Mouse (Mus musculus): Measurements from ENCODE around the gene Man1a2. TPM values are rescaled to one million over a fixed set of nuclear protein-coding genes. Genes with fewer than 3 reads are reported as not detected.
A peak's percentile ranks its signal among the peaks of the same experiment; 100 is the strongest.

The Man1a2 gene
- polyA plus RNA-seq, 1 experiment = 39.8 TPM

GRCm38 (mm10) chr3:100670412-100670811, 14.9 kb downstream of the Man1a2 start:
- Histone ChIP-seq H3K27ac (ENCODE audit: insufficient read depth, low read length) (no peak overlapping the region), H3K4me3 (ENCODE audit: insufficient read depth, low read length) (no peak overlapping the region), H3K4me1 (ENCODE audit: control insufficient read depth, insufficient read depth, low read length) (peaks cover 2% of the 10 kb centered on the region; the same call in 1 of the 2 replicates)
- TF ChIP-seq CTCF (IDR thresholded peaks at IDR 0.05; ENCODE audit: extremely low read depth, insufficient read depth, low read length) (no peak), POLR2A (IDR thresholded peaks at IDR 0.05; ENCODE audit: extremely low read depth, insufficient read depth, low read length) (no peak)

DNA sequence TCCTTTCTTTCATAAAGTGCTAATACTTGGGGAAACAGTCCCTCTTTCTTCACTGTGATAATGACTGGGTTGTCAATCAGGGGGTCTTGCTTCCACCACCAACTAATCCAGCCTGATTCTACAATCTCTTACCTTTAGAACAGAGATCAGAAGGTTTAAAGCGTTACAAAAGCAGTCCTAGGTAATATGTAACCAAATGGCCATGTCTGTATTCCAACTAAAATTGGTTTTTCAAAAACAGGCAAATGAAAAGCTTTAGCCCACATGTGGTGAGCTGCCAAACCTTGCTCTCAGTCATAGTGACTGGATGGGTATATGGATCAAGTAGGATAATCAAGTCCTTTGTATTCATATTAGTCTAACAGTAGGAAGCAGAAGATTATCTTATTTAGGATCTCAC, 32.0 kb downstream of the Man1a2 start:
- Histone ChIP-seq H3K4me1 (ENCODE audit: control insufficient read depth, insufficient read depth, low read length) (peaks cover 3% of the 10 kb centered on the region; the same call in 1 of the 2 replicates), H3K27ac (ENCODE audit: insufficient read depth, low read length) (no peak overlapping the region), H3K4me3 (ENCODE audit: insufficient read depth, low read length) (no peak overlapping the region)
- TF ChIP-seq POLR2A (IDR thresholded peaks at IDR 0.05; ENCODE audit: extremely low read depth, insufficient read depth, low read length) (no peak), CTCF (IDR thresholded peaks at IDR 0.05; ENCODE audit: extremely low read depth, insufficient read depth, low read length) (no peak)

GRCm38 (mm10) chr3:100641581-100641980, 43.7 kb downstream of the Man1a2 start:
- Histone ChIP-seq H3K4me1 (ENCODE audit: control insufficient read depth, insufficient read depth, low read length) (no peaks in the 10 kb centered on the region), H3K4me3 (ENCODE audit: insufficient read depth, low read length) (no peak overlapping the region), H3K27ac (ENCODE audit: insufficient read depth, low read length) (0 out of 2 replicates have a peak overlapping the region, but pooled peaks have one; percentile 57)
- TF ChIP-seq CTCF (IDR thresholded peaks at IDR 0.05; ENCODE audit: extremely low read depth, insufficient read depth, low read length) (no peak), POLR2A (IDR thresholded peaks at IDR 0.05; ENCODE audit: extremely low read depth, insufficient read depth, low read length) (no peak)

DNA sequence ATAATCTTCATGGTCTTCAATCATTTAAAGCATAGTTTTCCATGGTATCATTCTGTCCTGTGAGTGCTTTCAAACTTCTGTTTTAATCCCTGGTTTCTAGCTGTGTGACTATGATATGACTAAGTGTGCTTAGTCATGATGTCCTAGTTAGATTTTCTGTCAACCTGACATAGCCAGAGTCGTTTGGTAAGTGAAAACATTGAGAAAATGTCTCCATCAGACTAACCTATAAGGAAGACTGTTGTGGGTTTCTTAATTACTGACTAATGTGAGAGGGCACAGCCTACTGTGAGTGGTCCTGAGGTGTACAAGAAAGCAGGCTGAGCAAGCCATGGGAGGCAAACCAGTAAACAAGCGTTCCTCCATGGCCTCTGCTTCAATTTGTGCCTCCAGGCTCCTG, 49.0 kb downstream of the Man1a2 start:
- no peak for TF ChIP-seq CTCF (IDR thresholded peaks at IDR 0.05; ENCODE audit: extremely low read depth, insufficient read depth, low read length)
- Histone ChIP-seq H3K4me3 (ENCODE audit: insufficient read depth, low read length) (no peak overlapping the region), H3K4me1 (ENCODE audit: control insufficient read depth, insufficient read depth, low read length) (peaks cover 1% of the 10 kb centered on the region; the same call in 1 of the 2 replicates), H3K27ac (ENCODE audit: insufficient read depth, low read length) (no peak overlapping the region)

DNA sequence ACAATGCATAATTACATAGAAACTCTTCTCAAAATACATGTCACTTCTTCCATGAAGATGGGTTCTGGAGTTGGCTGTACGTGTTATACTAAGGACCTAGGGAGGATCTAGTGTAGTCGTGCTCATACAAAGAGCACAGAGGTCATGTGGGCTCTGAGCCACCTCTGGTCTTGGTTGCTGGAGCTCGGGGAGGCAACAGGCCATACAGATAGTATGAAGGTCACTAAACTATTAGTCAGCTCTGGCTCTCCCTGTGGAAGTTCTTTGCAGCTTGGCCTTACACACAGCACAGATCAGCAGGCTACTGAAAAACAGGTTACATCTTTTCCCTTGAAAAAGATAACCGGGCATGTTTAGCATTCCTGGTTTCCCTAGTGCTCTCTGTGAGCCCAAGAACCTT, 50.5 kb downstream of the Man1a2 start:
- Histone ChIP-seq H3K27ac (ENCODE audit: insufficient read depth, low read length) (no peak overlapping the region), H3K4me3 (ENCODE audit: insufficient read depth, low read length) (no peak overlapping the region), H3K4me1 (ENCODE audit: control insufficient read depth, insufficient read depth, low read length) (peaks cover 1% of the 10 kb centered on the region; the same call in 1 of the 2 replicates)
- TF ChIP-seq POLR2A (IDR thresholded peaks at IDR 0.05; ENCODE audit: extremely low read depth, insufficient read depth, low read length) = no peak

GRCm38 (mm10) chr3:100618511-100618910, 66.8 kb downstream of the Man1a2 start:
- no peak overlapping the region for H3K4me3 ChIP-seq (ENCODE audit: insufficient read depth, low read length)
- H3K27ac ChIP-seq (ENCODE audit: insufficient read depth, low read length) = no peak overlapping the region
- H3K4me1 ChIP-seq (ENCODE audit: control insufficient read depth, insufficient read depth, low read length) = no peaks in the 10 kb centered on the region
- no peak for TF ChIP-seq CTCF (IDR thresholded peaks at IDR 0.05; ENCODE audit: extremely low read depth, insufficient read depth, low read length)
- no peak for TF ChIP-seq POLR2A (IDR thresholded peaks at IDR 0.05; ENCODE audit: extremely low read depth, insufficient read depth, low read length)

- TF ChIP-seq CTCF (IDR thresholded peaks at IDR 0.05; ENCODE audit: extremely low read depth, insufficient read depth, low read length) = no peak
- TF ChIP-seq POLR2A (IDR thresholded peaks at IDR 0.05; ENCODE audit: extremely low read depth, insufficient read depth, low read length) = no peak
- no peak overlapping the region for H3K27ac ChIP-seq (ENCODE audit: insufficient read depth, low read length)
- H3K4me1 ChIP-seq (ENCODE audit: control insufficient read depth, insufficient read depth, low read length) = no peaks in the 10 kb centered on the region; the same call in 1 of the 2 replicates
- no peak overlapping the region for H3K4me3 ChIP-seq (ENCODE audit: insufficient read depth, low read length)
Measured at GRCm38 (mm10) chr3:100610916-100611315, 74.4 kb downstream of the Man1a2 start.

DNA sequence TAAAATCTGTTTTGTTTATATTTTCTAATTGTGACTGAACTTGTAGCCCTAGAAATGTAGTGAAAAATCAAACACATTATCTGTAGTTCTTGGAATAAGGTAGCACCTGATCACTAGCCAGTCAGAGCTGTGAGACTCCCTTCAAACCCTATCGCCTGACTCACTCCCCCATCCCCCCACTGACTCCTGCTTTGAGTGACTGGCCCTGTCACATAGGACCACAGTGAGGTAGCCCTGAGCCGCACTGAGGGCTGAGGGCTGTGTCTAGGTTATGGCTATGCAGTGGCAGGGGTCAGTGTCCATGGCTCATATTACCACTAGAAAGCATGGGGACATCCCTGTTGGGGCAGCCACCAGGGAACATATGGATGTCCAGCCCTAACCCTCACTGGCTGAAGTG, 80.8 kb downstream of the Man1a2 start:
- H3K4me1 ChIP-seq (ENCODE audit: control insufficient read depth, insufficient read depth, low read length) = no peaks in the 10 kb centered on the region; the same call in 1 of the 2 replicates
- H3K27ac ChIP-seq (ENCODE audit: insufficient read depth, low read length) = no peak overlapping the region
- H3K4me3 ChIP-seq (ENCODE audit: insufficient read depth, low read length) = no peak overlapping the region
- TF ChIP-seq CTCF (IDR thresholded peaks at IDR 0.05; ENCODE audit: extremely low read depth, insufficient read depth, low read length) = no peak
- no peak for TF ChIP-seq POLR2A (IDR thresholded peaks at IDR 0.05; ENCODE audit: extremely low read depth, insufficient read depth, low read length)

DNA sequence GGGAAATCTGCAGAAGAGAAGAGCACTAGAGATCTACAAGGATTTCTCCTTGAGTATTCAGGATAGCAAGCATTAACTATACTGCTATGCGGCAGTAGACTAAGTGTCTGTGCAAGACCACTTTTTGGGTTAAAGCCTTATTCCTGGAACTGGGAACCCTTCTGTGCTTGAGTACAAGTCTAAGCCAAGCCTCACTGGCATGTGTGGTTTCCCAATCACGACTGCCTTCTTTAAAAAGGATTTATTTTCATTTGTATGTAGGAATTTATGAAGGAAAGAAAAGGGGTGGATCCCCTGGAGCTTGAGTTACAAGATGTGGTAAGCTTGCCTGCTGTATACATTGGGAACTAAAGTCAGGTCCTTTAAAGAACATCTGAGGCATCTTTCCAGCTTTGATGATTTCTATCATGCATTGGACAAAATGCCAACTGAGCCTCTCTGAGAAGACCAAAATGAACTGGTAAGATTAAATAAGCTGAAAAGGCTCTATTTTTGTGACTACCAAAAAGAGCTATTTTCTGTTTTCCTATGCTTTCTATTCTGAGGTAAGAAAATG, 86.0 kb downstream of the Man1a2 start:
- TF ChIP-seq POLR2A (IDR thresholded peaks at IDR 0.05; ENCODE audit: extremely low read depth, insufficient read depth, low read length) (no peak), CTCF (IDR thresholded peaks at IDR 0.05; ENCODE audit: extremely low read depth, insufficient read depth, low read length) (no peak)
- H3K4me3 ChIP-seq (ENCODE audit: insufficient read depth, low read length) = no peak overlapping the region
- H3K4me1 ChIP-seq (ENCODE audit: control insufficient read depth, insufficient read depth, low read length) = no peaks in the 10 kb centered on the region; the same call in 1 of the 2 replicates
- no peak overlapping the region for H3K27ac ChIP-seq (ENCODE audit: insufficient read depth, low read length)

GRCm38 (mm10) chr3:100591053-100591452, 94.2 kb downstream of the Man1a2 start:
- no peak overlapping the region for H3K27ac ChIP-seq (ENCODE audit: insufficient read depth, low read length)
- TF ChIP-seq CTCF (IDR thresholded peaks at IDR 0.05; ENCODE audit: extremely low read depth, insufficient read depth, low read length) = no peak
- TF ChIP-seq POLR2A (IDR thresholded peaks at IDR 0.05; ENCODE audit: extremely low read depth, insufficient read depth, low read length) = no peak
- H3K4me1 ChIP-seq (ENCODE audit: control insufficient read depth, insufficient read depth, low read length) = no peaks in the 10 kb centered on the region
- no peak overlapping the region for H3K4me3 ChIP-seq (ENCODE audit: insufficient read depth, low read length)

Data from cortical plate, adult 2 months (tissue).